Mouse (Mus musculus) mature B cell (primary cell): ENCODE data around the gene 1700003F12Rik.

Experiments used
- in situ Hi-C: fragments of 300-500 bp; cut with MboI; formaldehyde crosslinking; loops from 2 replicates; pipeline ENCODE4 v1.14.3; 2019

The 1700003F12Rik gene

DNA sequence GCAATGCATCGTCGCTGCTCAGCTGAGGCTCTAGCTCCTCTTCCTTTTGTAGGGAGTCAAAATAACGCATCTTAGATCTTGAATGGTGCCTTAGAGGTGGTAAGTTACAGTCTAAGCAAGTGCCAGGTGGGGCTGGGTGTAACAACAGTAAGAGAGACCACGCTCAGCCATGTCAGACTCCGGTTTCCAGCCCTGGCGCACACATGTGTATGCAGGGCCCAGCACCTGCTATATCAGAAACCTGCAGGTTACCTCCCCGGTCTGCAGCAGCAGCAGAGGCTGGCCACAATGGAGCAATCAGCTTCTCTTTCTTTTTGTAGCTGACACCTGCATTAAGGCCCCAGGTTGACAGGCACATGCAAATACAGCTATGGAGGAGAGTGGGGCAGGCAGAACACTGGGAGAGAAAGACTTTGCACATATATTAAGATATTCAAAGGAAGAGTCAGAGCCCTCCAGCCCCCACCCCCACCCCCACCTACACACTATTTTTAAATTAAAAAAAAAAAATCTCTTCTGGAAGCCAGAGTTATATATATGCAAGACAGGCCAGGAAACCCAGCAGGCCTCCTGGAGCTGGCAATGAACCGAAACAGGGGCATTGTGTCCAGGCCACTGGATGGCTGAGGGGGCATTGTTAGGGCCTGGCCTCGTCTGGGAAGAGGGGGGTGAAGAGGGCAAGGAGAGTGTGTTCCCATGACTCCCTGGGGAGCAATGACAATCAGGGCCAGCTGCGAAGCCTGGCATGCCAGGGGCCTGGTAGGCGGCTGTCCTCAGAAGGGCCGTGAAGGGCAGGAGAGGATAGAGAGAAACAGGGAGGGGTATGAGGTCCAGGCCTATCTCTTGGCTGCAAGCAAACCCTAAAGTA, 30.2 kb downstream of the 1700003F12Rik start:
- in situ Hi-C loops: no loop called here

DNA sequence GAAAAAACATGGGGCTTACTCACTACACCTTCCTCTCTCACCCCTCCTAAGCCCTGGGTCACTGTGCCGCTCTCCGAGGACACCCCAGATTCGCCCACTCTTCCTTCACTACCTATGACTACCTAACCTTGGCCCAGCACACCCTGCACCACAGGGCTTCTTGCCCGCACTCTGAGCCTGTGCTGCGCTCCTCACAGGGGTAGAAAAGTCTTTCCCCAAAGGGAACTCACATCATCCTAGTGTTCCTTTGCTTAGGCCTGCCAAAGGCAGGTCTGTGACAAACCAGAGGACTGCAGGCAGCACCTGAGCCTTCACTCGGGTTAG, 30.8 kb downstream of the 1700003F12Rik start:
- in situ Hi-C loops: no loop called here

DNA sequence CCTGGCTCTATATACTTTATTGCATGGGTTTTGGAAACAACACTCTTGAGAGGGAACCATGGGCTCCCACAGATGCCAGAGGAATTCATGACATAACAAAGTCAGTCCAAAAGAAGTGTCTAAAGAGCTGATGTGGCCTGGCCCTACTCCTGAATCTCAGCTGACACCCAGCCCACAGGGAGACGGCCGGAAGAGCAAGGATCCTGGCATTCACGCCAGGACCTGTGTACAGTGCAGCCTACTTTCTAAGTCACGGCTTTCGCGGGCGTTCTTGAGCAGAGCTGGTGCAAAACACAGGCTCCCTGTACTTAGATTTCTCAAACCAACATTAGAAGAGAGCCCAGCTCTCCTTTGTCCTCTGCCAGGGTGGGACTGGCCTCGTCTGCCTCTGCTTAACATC, 33.7 kb downstream of the 1700003F12Rik start:
- in situ Hi-C loops: no loop called here

DNA sequence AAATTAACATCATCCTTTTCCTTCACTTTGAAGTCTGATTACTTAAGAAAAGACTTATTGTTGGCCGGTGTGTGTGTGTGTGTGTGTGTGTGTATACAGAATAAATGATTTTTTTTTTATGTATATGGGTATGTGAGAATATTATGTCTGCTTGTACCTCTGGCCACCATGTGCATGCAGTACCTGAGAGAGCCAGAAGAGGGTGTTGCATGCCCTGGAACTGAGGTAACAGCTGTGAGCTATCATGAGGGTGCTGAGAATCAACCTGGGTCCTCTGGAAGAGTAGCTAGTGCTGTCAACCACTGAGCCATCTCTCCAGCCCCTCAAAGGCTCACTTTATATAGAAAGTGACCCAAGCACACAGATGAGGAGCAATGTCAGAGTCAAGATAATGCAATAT, 34.5 kb downstream of the 1700003F12Rik start:
- in situ Hi-C loops: no loop called here

DNA sequence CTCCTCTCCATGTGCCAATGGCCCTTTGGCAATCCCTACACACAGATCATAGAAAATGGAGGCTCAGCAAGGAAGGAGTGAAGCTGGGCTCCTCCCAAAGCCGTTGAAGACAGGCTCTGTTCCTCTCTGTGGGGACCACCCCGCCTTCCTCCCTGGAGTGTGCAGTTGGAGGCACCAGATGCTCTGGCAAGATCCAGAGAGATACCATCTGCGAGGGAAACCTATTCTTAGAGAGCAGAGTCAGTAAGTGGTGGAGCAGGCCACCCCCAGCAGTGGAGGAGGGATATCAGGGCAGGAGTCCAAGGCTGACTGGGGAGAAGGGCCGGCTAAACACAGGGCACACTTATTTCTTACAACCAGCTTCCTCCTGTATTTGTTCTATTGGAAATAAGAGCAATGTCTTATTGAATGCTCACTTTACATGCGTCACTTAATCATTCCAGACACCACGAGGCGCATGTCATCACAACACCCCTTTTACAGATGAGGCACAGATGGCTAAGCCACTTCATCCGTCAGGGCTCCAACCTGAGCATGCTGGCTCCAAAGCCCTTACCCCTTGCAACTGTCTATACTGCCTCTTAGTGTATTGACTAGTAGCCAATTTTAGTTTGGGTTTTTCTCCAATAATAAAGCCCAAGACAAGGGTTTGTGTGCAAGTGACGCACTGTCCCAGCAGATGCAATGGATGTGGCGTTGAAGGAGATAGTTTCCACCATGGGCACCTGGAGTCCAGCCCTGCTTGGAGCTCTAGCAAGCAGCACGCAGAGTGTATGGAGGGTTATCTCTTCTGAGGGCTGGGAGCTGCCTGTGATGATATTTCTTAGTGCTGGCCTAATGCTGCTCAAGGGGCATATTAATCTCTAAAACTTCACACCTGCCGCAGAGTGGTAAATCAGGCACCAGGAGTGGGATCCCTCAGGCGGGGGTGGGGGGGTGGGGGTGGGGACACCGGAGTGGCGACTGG, 37.3 kb downstream of the 1700003F12Rik start:
- in situ Hi-C loops: no loop called here

DNA sequence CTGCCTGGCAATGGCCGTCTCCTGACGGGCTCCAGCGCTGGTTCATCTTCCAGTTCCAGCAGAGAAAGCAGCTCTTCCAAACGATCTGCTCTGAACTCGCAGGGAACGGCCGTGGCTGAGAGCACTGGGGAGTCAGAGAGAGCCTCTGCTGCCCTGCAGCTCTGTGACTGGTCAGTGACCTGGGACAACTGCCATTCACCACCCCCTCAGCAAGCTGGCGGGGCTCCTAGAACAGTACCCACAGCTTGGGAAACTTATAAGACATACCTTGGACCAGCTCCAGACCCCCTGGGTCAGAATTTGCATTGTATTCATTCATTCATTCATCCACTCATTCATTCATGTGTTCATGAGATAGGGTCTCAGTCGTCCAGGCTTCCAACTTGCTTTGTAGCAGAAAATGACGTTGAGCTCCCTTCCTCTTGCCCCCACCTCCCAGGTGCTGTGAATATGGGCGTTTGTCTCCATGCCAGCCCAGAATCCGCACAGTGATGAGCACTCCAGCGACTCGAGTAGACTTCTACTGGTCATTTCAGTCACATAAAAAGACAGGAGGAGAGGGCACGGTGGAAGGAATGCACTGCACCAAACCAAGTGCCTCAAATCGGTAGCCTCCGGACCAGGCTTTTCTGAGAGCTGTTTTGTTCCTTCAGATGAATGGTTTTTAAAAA, 38.2 kb downstream of the 1700003F12Rik start:
- in situ Hi-C loops: no loop called here

DNA sequence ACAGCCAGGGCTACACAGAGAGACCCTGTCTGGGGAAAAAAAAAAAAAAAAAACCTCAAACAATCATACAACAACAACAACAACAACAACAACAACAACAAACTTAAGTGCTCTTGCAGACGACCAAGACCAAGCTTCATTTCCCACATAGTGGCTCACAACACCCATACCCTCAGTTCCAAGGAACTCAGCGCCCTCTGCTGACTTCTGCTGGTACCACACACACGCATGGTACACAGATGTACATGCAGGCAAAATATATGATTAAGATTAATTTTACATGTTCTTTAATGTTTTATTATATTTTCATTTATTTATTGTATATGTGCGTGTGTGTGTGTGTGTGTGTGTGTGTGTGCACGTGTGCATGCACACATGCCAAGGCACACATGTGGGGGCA, 39.5 kb downstream of the 1700003F12Rik start:
- in situ Hi-C loops: no loop called here

DNA sequence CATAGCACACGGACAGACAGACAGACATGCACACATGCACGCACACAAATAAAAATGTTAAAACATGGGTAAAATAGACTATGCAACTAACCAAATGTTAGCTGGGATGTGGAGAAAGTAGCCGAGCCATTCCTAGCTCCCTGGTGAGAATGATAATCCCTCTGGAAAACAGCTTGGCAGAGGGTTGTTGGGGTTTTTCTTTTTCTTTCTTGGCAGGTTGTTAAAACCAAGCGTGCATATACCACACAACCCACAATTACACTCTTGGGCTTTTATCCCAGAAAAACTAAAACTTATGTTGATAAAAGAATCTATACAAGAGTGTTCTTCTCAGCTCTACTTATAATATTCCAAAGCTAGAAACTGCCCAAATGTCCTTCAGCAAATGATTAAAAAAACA, 42.2 kb downstream of the 1700003F12Rik start:
- in situ Hi-C loops: no loop called here

DNA sequence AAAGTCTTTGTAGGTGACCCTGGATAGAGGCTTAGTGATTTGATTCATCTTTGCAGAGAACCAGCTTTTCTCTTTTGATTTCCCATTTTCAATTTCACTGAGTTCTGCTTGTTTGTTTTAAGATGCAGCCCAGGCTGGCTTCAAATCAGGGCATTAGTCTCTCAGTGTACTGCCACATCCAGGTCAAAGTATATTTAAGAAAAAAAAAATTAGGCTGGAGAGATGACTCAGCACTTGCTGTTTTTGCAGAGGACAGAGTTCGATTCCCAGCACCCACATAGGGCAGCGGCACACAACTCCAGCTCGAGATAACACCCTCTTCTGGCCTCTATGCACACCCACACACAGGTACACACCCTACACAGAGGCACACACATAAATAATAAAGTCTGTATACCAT, 44.4 kb downstream of the 1700003F12Rik start:
- in situ Hi-C loops: no loop called here

DNA sequence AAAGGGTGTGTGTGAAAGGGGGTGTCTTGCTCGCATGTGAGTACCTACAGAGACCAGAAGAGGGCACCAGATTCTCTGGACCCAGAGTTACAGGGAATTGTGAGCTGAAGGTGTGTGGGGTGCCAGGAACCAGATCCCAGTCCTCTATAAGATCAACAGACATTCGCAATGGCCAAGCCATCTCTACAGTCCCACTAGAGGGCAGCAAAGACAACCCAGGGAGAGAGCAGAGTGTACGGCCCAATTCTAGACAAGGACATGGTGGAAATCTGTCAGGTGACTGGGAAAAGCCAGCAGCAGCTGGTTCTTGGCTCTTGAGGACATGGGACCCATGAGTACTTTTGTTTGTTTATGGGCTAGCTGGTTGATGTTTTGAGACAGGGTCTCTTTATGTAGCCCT, 46.1 kb downstream of the 1700003F12Rik start:
- in situ Hi-C loops: no loop called here

DNA sequence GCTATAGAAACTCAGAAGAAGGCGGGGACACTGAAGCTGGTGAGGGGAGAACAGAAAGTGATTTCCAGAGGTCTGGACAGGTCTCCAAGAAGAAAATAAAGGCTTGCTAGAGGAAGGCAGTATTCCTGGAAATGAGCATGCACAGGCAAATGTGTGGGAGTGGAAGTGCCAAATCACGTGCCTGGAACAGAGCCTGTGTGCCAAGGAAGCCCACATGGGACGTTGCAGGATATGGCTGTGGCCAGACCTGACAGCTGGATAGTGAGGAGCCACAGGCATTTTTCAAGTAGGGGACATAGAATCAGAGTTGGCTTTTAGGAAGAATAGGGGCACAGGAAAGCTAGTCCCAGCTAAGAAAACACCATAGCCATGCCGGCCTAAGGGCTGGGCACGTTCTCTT, 48.9 kb downstream of the 1700003F12Rik start:
- in situ Hi-C loops: no loop called here

DNA sequence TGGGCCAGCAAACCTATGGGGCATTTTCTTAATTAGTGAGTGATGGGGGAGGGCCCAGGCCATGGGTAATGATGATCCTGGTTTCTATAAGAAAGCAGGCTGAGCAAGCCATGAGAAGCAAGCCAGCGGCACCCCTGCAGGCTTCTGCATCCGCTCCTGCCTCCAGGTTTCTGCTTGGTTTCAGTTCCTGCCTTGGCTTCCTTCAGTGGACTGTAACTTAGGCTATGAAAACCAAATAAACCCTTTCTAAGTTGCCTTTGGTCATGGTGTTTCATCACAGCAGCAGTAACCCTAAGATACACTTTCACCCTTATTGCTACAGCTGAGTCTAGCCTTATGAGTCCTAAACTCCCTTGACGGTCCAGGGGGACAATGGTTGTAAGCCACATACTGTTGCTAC, 50.5 kb downstream of the 1700003F12Rik start:
- in situ Hi-C loops: no loop called here
